Mouse (Mus musculus): ENCODE measurements around the gene B4galt5. TPM values are rescaled to one million over a fixed set of nuclear protein-coding genes. Genes with fewer than 3 reads are reported as not detected.

Gene B4galt5
- polyA plus RNA-seq, 1 experiment from 2014 or later, result 9.9 TPM

DNA sequence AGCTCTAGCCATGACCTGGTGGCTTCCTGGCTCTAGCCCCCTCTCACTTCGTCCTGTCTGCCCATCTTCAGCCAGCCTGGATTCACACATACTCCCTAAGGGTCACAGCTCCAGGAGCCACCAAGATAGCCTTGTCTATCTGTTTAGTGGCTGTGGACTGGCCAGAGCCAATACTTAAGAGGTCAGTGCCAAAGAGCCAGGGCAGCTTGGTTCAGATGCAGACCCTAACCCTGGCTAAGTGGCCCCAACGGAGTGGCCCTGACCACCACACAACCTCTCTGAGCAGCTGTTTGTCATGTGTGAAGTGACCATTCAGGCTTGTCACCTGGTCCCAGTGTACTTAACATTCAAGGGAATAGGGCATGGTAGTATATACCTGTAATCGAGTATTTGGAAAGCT is 78.5 kb downstream of the B4galt5 start:
- no peak for ATAC-seq
- 71% methylated on average over 3 of the region's 3 CpGs for WGBS (ENCODE audit: insufficient replicate concordance)

DNA sequence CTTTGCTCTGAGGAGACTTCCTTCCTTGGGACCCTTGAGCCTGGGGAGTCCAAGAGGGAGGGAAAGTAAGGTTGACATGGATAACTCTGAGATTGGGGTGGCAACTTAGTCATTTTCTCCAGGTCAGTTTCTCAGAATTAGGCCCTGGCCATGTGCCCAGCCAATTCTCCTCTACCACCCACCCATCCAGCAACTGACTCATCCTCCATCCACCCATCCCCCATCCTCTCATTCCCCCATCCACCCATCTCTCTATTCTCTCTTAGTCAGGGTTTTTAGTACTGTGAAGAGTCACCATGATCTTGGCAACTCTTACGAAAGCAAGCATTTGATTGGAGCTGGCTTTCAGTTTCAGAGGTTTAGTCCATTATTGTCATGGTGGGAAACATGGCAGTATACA is 80.3 kb downstream of the B4galt5 start:
- Histone ChIP-seq H3K4me2 (no peak overlapping the region), H3K27me3 (replicated peaks) (no peaks in the 10 kb centered on the region), H3K9me3 (replicated peaks) (no peaks in the 10 kb centered on the region), H3K4me1 (no peaks in the 10 kb centered on the region), H3K4me3 (no peak overlapping the region), H3K9ac (no peak overlapping the region), H3K36me3 (no peaks in the 10 kb centered on the region), H3K27ac (no peak overlapping the region)
- 83% methylated on average over 1 of the region's 1 CpGs for WGBS (ENCODE audit: insufficient replicate concordance)
- ATAC-seq, result no peak

More for the DNA sequence above, 78.5 kb downstream of the B4galt5 start:
- Histone ChIP-seq H3K9me3 (replicated peaks) (no peaks in the 10 kb centered on the region), H3K9ac (no peak overlapping the region), H3K4me3 (no peak overlapping the region), H3K4me2 (no peak overlapping the region), H3K27ac (no peak overlapping the region), H3K36me3 (no peaks in the 10 kb centered on the region), H3K4me1 (no peaks in the 10 kb centered on the region), H3K27me3 (replicated peaks) (no peaks in the 10 kb centered on the region)

DNA sequence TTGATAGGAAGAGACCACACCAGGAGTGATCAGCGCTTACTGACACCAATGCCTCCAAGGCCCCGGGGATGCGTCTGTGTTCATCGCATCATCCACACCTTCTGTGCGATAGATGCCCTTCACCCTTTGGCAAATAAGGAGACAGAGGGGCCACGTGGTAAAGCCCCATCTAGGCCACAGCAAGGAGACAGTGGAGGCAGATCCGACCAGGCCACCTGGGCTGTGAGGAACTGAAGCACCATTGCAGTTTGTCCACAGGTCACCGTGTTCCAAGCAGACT is 80.6 kb downstream of the B4galt5 start:
- no peak for ATAC-seq
- Histone ChIP-seq H3K4me3 (no peak overlapping the region), H3K4me2 (no peak overlapping the region), H3K4me1 (no peaks in the 10 kb centered on the region), H3K36me3 (no peaks in the 10 kb centered on the region), H3K9me3 (replicated peaks) (no peaks in the 10 kb centered on the region), H3K27me3 (replicated peaks) (no peaks in the 10 kb centered on the region), H3K27ac (no peak overlapping the region), H3K9ac (no peak overlapping the region)
- WGBS (ENCODE audit: insufficient replicate concordance), result 76% methylated on average over 8 of the region's 8 CpGs

DNA sequence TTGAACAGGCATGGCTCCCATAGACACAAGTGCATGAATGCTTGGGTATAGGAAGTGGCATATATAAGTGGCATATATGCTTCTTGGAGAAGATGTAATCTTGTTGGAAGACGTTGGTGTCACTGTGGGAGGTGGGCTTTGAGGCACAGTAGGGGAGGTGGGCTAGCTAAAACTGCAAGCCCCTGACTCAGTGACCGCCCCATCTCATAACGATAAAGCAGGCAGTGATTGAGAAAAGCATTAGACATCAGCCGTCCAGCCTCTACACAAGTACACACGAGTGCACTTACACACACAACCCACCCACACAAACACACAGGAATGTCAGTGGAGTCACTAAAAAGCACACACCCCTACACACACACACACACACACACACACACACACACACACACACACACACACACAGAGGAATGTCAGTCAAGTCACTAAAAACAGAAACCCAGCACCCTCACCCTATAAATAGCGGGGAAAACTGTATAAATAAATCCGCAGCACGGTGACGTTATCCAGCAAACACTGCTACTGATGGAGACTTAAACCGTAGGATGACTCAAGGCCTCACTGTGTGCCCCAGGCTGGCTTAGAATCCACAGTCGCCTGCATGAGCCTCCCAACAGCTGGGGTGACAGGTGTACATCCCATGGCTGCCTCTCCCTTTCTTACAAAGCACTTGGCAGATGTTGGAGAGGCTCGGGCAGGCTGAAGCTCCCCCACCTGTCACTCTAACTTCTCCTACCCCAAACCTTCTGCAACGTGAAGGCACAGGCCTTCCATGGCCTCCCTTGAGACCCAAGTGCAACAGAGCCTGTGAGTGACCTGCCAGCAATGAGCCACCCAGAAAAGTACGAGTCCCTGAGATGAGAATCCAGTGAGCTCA is 81.2 kb downstream of the B4galt5 start:
- Histone ChIP-seq H3K9me3 (replicated peaks) (no peaks in the 10 kb centered on the region), H3K4me2 (no peak overlapping the region), H3K4me1 (no peaks in the 10 kb centered on the region), H3K4me3 (no peak overlapping the region), H3K27ac (no peak overlapping the region), H3K27me3 (replicated peaks) (no peaks in the 10 kb centered on the region), H3K36me3 (no peaks in the 10 kb centered on the region), H3K9ac (no peak overlapping the region)
- 70% methylated on average over 14 of the region's 14 CpGs for WGBS (ENCODE audit: insufficient replicate concordance)
- no peak for ATAC-seq

DNA sequence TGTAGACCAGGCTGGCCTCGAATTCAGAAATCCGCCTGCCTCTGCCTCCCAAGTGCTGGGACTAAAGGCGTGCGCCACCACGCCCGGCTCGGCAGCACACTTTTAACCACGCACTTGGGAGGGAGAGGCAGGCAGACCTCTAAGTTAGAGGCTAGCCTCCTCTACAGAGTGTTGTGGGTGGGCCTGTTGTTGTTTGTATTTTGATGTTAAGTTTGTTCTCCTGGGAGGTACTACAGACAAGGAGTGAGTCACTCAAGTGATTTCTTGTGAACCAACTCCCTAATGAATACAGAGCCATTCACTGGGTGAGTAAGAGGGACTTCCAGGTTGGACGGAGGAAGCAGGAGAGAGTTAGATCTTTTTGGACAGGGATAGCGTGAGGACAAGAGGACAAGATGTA is 82.8 kb downstream of the B4galt5 start:
- ATAC-seq, result no peak
- Histone ChIP-seq H3K4me2 (no peak overlapping the region), H3K27me3 (replicated peaks) (no peaks in the 10 kb centered on the region), H3K9me3 (replicated peaks) (no peaks in the 10 kb centered on the region), H3K27ac (no peak overlapping the region), H3K4me1 (no peaks in the 10 kb centered on the region), H3K9ac (no peak overlapping the region), H3K4me3 (no peak overlapping the region), H3K36me3 (no peaks in the 10 kb centered on the region)
- WGBS (ENCODE audit: insufficient replicate concordance), result 63% methylated on average over 10 of the region's 10 CpGs

DNA sequence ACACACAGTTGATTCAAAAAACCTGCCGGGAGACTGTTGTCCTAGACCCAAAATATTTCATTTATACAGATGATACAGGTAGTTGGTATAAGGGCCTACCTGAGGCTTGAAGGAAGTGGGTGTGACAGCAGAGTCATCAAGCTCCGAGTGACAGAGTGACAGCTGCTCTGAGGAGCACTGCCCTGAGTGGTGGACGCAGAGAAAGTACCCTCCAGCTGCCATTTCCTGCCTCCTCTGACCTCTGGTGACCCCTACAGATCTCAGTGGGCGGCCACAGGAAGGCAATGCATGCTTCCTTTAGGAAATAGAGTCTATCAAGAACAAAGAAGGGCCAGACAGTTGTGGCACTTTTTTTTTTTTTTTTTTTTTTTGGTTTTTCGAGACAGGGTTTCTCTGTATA is 83.2 kb downstream of the B4galt5 start:
- no peak for ATAC-seq
- 42% methylated on average over 5 of the region's 5 CpGs for WGBS (ENCODE audit: insufficient replicate concordance)

DNA sequence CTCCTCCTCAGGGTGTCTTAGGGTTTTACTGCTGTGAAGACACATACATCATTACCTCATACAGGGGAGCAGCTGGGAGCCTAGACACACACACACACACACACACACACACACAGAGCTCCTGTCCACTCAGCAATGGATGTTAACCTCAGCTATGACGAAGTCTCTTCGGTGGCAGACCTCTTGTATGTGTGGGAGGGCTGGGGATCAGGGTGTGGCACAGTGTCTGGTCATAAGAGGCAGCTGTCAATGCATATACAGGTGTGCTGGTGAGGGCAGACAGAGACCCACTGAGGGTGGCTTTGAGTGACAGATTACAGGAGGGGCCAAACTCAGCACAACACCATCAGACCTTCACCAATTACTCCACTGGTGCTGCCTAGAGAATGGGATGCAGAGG is 84.0 kb downstream of the B4galt5 start:
- Histone ChIP-seq H3K4me2 (no peak overlapping the region), H3K36me3 (no peaks in the 10 kb centered on the region), H3K9me3 (replicated peaks) (no peaks in the 10 kb centered on the region), H3K27ac (no peak overlapping the region), H3K9ac (no peak overlapping the region), H3K27me3 (replicated peaks) (no peaks in the 10 kb centered on the region), H3K4me1 (no peaks in the 10 kb centered on the region), H3K4me3 (no peak overlapping the region)
- WGBS (ENCODE audit: insufficient replicate concordance), result 75% methylated on average over 2 of the region's 2 CpGs
- ATAC-seq, result no peak

More for the DNA sequence above, 83.2 kb downstream of the B4galt5 start:
- H3K27me3 ChIP-seq (replicated peaks), result no peaks in the 10 kb centered on the region
- H3K4me1 ChIP-seq, result no peaks in the 10 kb centered on the region
- no peaks in the 10 kb centered on the region for H3K36me3 ChIP-seq
- no peak overlapping the region for H3K4me2 ChIP-seq
- no peak overlapping the region for H3K4me3 ChIP-seq
- no peaks in the 10 kb centered on the region for H3K9me3 ChIP-seq (replicated peaks)
- H3K27ac ChIP-seq, result no peak overlapping the region
- H3K9ac ChIP-seq, result no peak overlapping the region

DNA sequence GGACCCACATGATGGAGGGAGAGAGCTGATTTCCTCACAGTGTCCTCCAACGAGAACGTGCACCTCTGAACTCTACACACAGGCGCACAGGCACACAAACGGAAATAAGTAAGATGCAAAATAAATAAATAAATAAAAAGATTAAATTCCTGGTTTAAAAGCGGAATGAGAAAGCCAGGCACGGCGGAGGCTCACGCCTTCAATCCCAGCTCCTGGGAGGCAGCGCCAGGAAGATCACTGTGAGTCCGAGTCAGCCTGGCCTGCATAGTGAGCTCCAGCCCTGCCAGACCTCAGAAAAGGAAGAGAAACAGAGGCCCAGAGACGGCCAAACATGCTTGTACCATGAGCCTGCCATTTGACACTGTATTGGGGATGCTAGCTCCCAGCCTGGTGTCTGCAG is 85.1 kb downstream of the B4galt5 start:
- Histone ChIP-seq H3K27ac (no peak overlapping the region), H3K4me2 (no peak overlapping the region), H3K36me3 (no peaks in the 10 kb centered on the region), H3K4me1 (no peaks in the 10 kb centered on the region), H3K9ac (no peak overlapping the region), H3K27me3 (replicated peaks) (no peaks in the 10 kb centered on the region), H3K4me3 (no peak overlapping the region), H3K9me3 (replicated peaks) (no peaks in the 10 kb centered on the region)
- 81% methylated on average over 11 of the region's 11 CpGs for WGBS (ENCODE audit: insufficient replicate concordance)
- no peak for ATAC-seq

DNA sequence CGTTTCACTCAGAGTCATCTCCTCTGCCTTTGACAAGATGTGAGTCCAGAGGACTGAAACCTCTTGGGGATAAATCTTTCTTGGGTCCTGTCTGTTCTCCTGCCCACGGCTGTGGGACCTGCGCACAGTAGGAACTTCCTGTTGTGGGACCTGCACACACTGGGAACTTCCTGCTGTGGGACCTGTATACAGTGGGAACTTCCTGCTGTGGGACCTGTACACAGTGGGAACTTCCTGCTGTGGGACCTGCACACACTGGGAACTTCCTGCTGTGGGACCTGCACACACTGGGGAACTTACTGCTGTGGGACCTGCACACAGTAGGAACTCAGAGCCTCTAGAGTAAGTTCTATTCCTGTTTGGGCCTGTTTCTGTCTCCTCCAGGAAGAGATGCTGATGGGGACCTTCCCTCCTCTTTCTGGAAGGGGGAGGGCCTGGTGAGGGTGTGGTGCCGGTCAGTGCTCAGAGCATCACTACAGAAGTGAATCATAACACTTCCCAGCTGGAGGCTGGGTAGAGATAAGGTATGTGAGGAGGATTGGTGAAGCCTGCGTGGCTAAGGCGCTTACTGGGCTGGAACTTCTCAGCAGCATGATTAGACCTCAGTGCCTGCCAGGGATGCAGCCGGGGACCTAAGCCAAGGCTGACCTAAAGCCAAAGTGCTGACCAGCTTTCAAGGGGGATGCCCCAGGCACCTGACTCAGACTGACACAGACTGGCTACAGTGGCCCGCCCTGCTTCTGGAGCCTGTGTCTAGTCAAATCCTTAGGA is 85.8 kb downstream of the B4galt5 start:
- Histone ChIP-seq H3K27ac (no peak overlapping the region), H3K36me3 (no peaks in the 10 kb centered on the region), H3K9me3 (replicated peaks) (no peaks in the 10 kb centered on the region), H3K4me1 (no peaks in the 10 kb centered on the region), H3K4me2 (no peak overlapping the region), H3K27me3 (replicated peaks) (no peaks in the 10 kb centered on the region), H3K9ac (no peak overlapping the region), H3K4me3 (no peak overlapping the region)
- ATAC-seq, result no peak
- WGBS (ENCODE audit: insufficient replicate concordance), result 69% methylated on average over 8 of the region's 8 CpGs

DNA sequence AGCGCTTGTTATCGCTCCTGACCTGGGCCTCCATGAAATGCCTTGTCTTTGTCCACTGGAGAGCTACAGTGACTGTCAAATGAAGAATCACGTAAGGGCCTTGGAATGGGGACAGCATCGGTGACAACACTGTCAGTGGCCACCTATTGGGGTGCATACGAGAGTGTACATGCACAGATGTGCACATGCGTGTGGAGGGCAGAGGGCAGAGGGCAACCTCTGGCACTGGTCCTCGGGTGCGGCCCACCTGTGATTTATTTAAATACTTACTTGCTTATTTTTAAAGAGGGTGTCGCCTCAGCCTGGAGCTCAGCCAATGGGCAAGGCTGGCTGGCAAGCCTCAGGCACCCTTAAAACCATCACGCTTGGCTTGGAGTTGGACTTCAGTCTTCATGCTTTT is 86.5 kb downstream of the B4galt5 start:
- WGBS (ENCODE audit: insufficient replicate concordance), result 78% methylated on average over 10 of the region's 10 CpGs
- Histone ChIP-seq H3K9me3 (replicated peaks) (no peaks in the 10 kb centered on the region), H3K4me1 (no peaks in the 10 kb centered on the region), H3K9ac (no peak overlapping the region), H3K27ac (no peak overlapping the region), H3K27me3 (replicated peaks) (no peaks in the 10 kb centered on the region), H3K36me3 (no peaks in the 10 kb centered on the region), H3K4me2 (no peak overlapping the region), H3K4me3 (no peak overlapping the region)
- ATAC-seq, result no peak

DNA sequence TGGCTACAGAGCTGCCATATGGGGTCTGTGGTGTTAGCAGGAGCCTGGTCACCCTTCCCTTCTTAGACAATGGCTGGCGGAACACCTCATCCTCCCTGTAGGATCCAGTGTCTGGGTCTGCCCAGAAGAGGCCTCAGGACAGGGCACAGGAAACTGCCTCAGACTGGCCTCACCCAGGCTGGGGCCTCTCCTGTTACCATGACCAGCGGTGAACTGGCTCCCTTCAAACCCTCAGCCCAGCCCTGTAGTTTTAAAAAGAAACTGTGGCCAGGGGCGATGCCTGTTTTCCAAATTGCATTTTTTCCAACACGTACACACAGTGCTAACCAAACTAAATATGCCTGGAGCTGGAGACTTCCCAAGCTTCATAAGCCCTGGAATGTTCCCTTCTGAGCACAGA is 87.9 kb downstream of the B4galt5 start:
- Histone ChIP-seq H3K4me2 (no peak overlapping the region), H3K36me3 (no peaks in the 10 kb centered on the region), H3K9me3 (replicated peaks) (no peaks in the 10 kb centered on the region), H3K9ac (no peak overlapping the region), H3K27me3 (replicated peaks) (no peaks in the 10 kb centered on the region), H3K4me1 (no peaks in the 10 kb centered on the region), H3K27ac (no peak overlapping the region), H3K4me3 (no peak overlapping the region)
- no peak for ATAC-seq
- 63% methylated on average over 4 of the region's 4 CpGs for WGBS (ENCODE audit: insufficient replicate concordance)

DNA sequence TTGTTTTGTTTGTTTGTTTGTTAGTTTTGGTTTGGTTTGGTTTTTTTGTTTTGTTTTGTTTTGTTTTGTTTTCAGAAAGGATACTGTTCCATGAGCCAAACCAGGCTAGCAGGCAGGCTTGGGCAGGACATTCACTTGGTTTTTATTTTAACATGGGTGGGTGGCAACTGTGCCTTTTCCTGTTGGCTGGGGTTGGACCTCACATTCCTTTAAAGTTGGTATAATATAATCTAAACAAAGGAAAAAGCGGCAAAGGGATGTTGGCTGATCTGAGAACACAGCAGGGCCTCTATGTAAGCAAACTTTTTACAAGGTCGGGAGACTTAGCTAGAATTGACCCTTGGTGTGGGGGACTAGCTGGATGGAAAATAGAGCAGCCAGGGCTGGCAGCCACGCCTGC is 91.2 kb downstream of the B4galt5 start:
- no peak overlapping the region for H3K4me2 ChIP-seq
- no peak overlapping the region for H3K9ac ChIP-seq
- ATAC-seq, result no peak
- H3K27me3 ChIP-seq (replicated peaks), result no peaks in the 10 kb centered on the region
- H3K27ac ChIP-seq, result no peak overlapping the region
- H3K9me3 ChIP-seq (replicated peaks), result no peaks in the 10 kb centered on the region
- 56% methylated on average over 3 of the region's 3 CpGs for WGBS (ENCODE audit: insufficient replicate concordance)
- H3K36me3 ChIP-seq, result no peaks in the 10 kb centered on the region
- no peaks in the 10 kb centered on the region for H3K4me1 ChIP-seq
- no peak overlapping the region for H3K4me3 ChIP-seq
